Mouse (Mus musculus) CH12.LX (cell line): ENCODE data around the gene Sar1b. TPM values are rescaled to one million over a fixed set of nuclear protein-coding genes. Genes with fewer than 3 reads are reported as not detected.
A peak's percentile ranks its signal among the peaks of the same experiment; 100 is the strongest.

Source experiments
- DNase-seq: peaks from one replicate; pipeline ENCODE4 v3.0.0-alpha.2; 2013; ENCODE audit errors: extremely low read depth
- H3K27ac ChIP-seq: 2 replicates; pipeline ENCODE4 v1.5.1; 2012; ENCODE audit warnings: low read depth, mild to moderate bottlenecking, control low read depth, moderate library complexity; ENCODE audit not compliant: insufficient read depth
- H3K27me3 ChIP-seq: replicated peaks from 2 replicates; pipeline ENCODE3; 2012; ENCODE audit warnings: inconsistent platforms
- H3K36me3 ChIP-seq, 2 experiments: replicated peaks in 1 of 2; 2 replicates each; pipeline versions ENCODE3 to v1.6.1; 2012; ENCODE audit warnings: inconsistent platforms in 1 of 2, low read length in 1 of 2, mild to moderate bottlenecking in 1 of 2, mixed read lengths in 1 of 2, moderate library complexity in 1 of 2; ENCODE audit not compliant: control insufficient read depth in 1 of 2, insufficient read depth in 1 of 2
- H3K4me1 ChIP-seq, 2 experiments: 2 replicates each; pipeline ENCODE4 v1.6.1; 2012; ENCODE audit warnings: inconsistent platforms in 1 of 2, moderate library complexity in 1 of 2; ENCODE audit not compliant: insufficient read depth in 2 of 2, control insufficient read depth in 1 of 2
- H3K4me2 ChIP-seq: 2 replicates; pipeline ENCODE4 v1.6.1; 2012; ENCODE audit warnings: low read depth, mild to moderate bottlenecking, control low read depth; ENCODE audit not compliant: poor library complexity, insufficient read depth, severe bottlenecking
- H3K4me3 ChIP-seq, 3 experiments: fragments of 150-350 bp in 1 of 3; sonication (generic) in 1 of 3; replicated peaks in 1 of 3; 2 replicates each; pipeline versions ENCODE3 to v1.5.1; 2011 to 2012; ENCODE audit warnings: low read depth in 2 of 3, low read length in 2 of 3, mild to moderate bottlenecking in 2 of 3, moderate library complexity in 2 of 3, control low read depth in 1 of 3, improper control_type of control experiment in 1 of 3, inconsistent platforms in 1 of 3, mixed read lengths in 1 of 3; ENCODE audit not compliant: poor library complexity in 1 of 3
- H3K79me2 ChIP-seq: replicated peaks from 2 replicates; pipeline ENCODE4 v1.6.1; 2012; ENCODE audit warnings: mild to moderate bottlenecking, moderate library complexity; ENCODE audit not compliant: control insufficient read depth, poor library complexity, insufficient read depth, severe bottlenecking; ENCODE audit errors: extremely low read depth
- H3K9ac ChIP-seq: 2 replicates; pipeline ENCODE4 v1.6.1; 2012; ENCODE audit warnings: low read depth, mild to moderate bottlenecking, control low read depth, moderate library complexity; ENCODE audit not compliant: insufficient read depth
- H3K9me3 ChIP-seq: replicated peaks from 2 replicates; pipeline ENCODE3; 2012; ENCODE audit warnings: low read length, inconsistent platforms, mixed read lengths
- BHLHE40 ChIP-seq: IDR thresholded peaks from 2 replicates; pipeline ENCODE4 v1.6.1; 2011; ENCODE audit warnings: mild to moderate bottlenecking, low read depth, low read length, improper control_type of control experiment
- CHD1 ChIP-seq: IDR thresholded peaks from 2 replicates; pipeline ENCODE4 v1.6.1; 2012; ENCODE audit warnings: low read depth, low read length, improper control_type of control experiment, inconsistent platforms
- CHD2 ChIP-seq: IDR thresholded peaks from 2 replicates; pipeline ENCODE4 v1.6.1; 2011; ENCODE audit warnings: low read length, improper control_type of control experiment
- CTCF ChIP-seq, 2 experiments: IDR thresholded peaks in 1 of 2; conservative IDR thresholded peaks in 1 of 2; 2 replicates each; pipeline ENCODE4 v1.5.1; 2011 to 2012; ENCODE audit warnings: low read depth in 2 of 2, low read length in 2 of 2, improper control_type of control experiment in 1 of 2, inconsistent platforms in 1 of 2, mild to moderate bottlenecking in 1 of 2, moderate library complexity in 1 of 2
- E2F4 ChIP-seq: IDR thresholded peaks from 2 replicates; pipeline ENCODE4 v1.6.1; 2011; ENCODE audit warnings: low read depth, low read length, improper control_type of control experiment; ENCODE audit not compliant: insufficient replicate concordance
- ELF1 ChIP-seq: IDR thresholded peaks from 2 replicates; pipeline ENCODE4 v1.6.1; 2014; ENCODE audit warnings: low read depth, mild to moderate bottlenecking, inconsistent platforms, low read length, improper control_type of control experiment
- EP300 ChIP-seq: IDR thresholded peaks from 2 replicates; pipeline ENCODE4 v1.6.1; 2011; ENCODE audit warnings: low read length, improper control_type of control experiment
- ETS1 ChIP-seq: conservative IDR thresholded peaks from 2 replicates; pipeline ENCODE4 v1.6.1; 2012; ENCODE audit warnings: low read depth, mild to moderate bottlenecking, inconsistent platforms, low read length, improper control_type of control experiment, moderate library complexity
- GABPA ChIP-seq: IDR thresholded peaks from 2 replicates; pipeline ENCODE4 v1.6.1; 2012; ENCODE audit warnings: low read depth, low read length, improper control_type of control experiment, inconsistent platforms; ENCODE audit not compliant: insufficient replicate concordance
- HCFC1 ChIP-seq: IDR thresholded peaks from 2 replicates; pipeline ENCODE4 v1.6.1; 2012; ENCODE audit warnings: low read depth, mild to moderate bottlenecking, inconsistent platforms, low read length, improper control_type of control experiment
- IRF4 ChIP-seq: IDR thresholded peaks from 2 replicates; pipeline ENCODE4 v1.6.1; 2014; ENCODE audit warnings: low read depth, mild to moderate bottlenecking, inconsistent platforms, low read length, improper control_type of control experiment
- JUN ChIP-seq: IDR thresholded peaks from 2 replicates; pipeline ENCODE4 v1.6.1; 2011; ENCODE audit warnings: low read depth, mild to moderate bottlenecking, low read length, improper control_type of control experiment, moderate library complexity; ENCODE audit not compliant: insufficient read depth
- JUND ChIP-seq: conservative IDR thresholded peaks from 2 replicates; pipeline ENCODE4 v1.6.1; 2011; ENCODE audit warnings: low read depth, low read length, improper control_type of control experiment
- KAT2A ChIP-seq: IDR thresholded peaks from 2 replicates; pipeline ENCODE4 v1.6.1; 2012; ENCODE audit warnings: low read length, improper control_type of control experiment, inconsistent platforms; ENCODE audit not compliant: insufficient replicate concordance
- MAFK ChIP-seq: IDR thresholded peaks from 2 replicates; pipeline ENCODE4 v1.6.1; 2011; ENCODE audit warnings: low read length, improper control_type of control experiment; ENCODE audit not compliant: insufficient replicate concordance
- MAX ChIP-seq: IDR thresholded peaks from 2 replicates; pipeline ENCODE4 v1.6.1; 2011; ENCODE audit warnings: low read length, improper control_type of control experiment
- MAZ ChIP-seq: IDR thresholded peaks from 2 replicates; pipeline ENCODE4 v1.6.1; 2012; ENCODE audit warnings: low read depth, mild to moderate bottlenecking, inconsistent platforms, low read length, improper control_type of control experiment, moderate library complexity
- MEF2A ChIP-seq: IDR thresholded peaks from 2 replicates; pipeline ENCODE4 v1.6.1; 2014; ENCODE audit warnings: low read depth, mild to moderate bottlenecking, inconsistent platforms, low read length, improper control_type of control experiment, borderline replicate concordance
- MXI1 ChIP-seq: IDR thresholded peaks from 2 replicates; pipeline ENCODE4 v1.6.1; 2011; ENCODE audit warnings: mild to moderate bottlenecking, low read depth, low read length, improper control_type of control experiment
- MYC ChIP-seq: IDR thresholded peaks from 2 replicates; pipeline ENCODE4 v1.6.1; 2011; ENCODE audit warnings: low read depth, mild to moderate bottlenecking, improper control_type of control experiment, low read length
- NELFE ChIP-seq: IDR thresholded peaks from 2 replicates; pipeline ENCODE4 v1.6.1; 2011; ENCODE audit warnings: low read depth, low read length, improper control_type of control experiment
- NRF1 ChIP-seq: IDR thresholded peaks from 2 replicates; pipeline ENCODE4 v1.6.1; 2014; ENCODE audit warnings: low read depth, mild to moderate bottlenecking, inconsistent platforms, low read length, improper control_type of control experiment, moderate library complexity
- PAX5 ChIP-seq: IDR thresholded peaks from 2 replicates; pipeline ENCODE4 v1.6.1; 2012; ENCODE audit warnings: low read length, inconsistent platforms, mixed read lengths
- POLR2A ChIP-seq: IDR thresholded peaks from 2 replicates; pipeline ENCODE4 v1.6.1; 2011; ENCODE audit warnings: low read depth, mild to moderate bottlenecking, improper control_type of control experiment, low read length
- POLR2AphosphoS2 ChIP-seq: IDR thresholded peaks from 2 replicates; pipeline ENCODE4 v1.6.1; 2011; ENCODE audit warnings: low read depth, low read length, improper control_type of control experiment
- RAD21 ChIP-seq: IDR thresholded peaks from 2 replicates; pipeline ENCODE4 v1.6.1; 2011; ENCODE audit warnings: low read depth, mild to moderate bottlenecking, low read length, improper control_type of control experiment, moderate library complexity
- RCOR1 ChIP-seq: conservative IDR thresholded peaks from 2 replicates; pipeline ENCODE4 v1.6.1; 2012; ENCODE audit warnings: low read depth, mild to moderate bottlenecking, inconsistent platforms, low read length, improper control_type of control experiment
- SIN3A ChIP-seq: IDR thresholded peaks from 2 replicates; pipeline ENCODE4 v1.6.1; 2012; ENCODE audit warnings: low read length, improper control_type of control experiment, inconsistent platforms
- SMC3 ChIP-seq: IDR thresholded peaks from 2 replicates; pipeline ENCODE4 v1.6.1; 2011; ENCODE audit warnings: low read depth, low read length, improper control_type of control experiment
- TBP ChIP-seq: conservative IDR thresholded peaks from 2 replicates; pipeline ENCODE4 v1.6.1; 2011; ENCODE audit warnings: low read depth, low read length, improper control_type of control experiment
- TCF12 ChIP-seq: IDR thresholded peaks from 2 replicates; pipeline ENCODE4 v1.6.1; 2014; ENCODE audit warnings: low read depth, mild to moderate bottlenecking, inconsistent platforms, low read length, improper control_type of control experiment
- UBTF ChIP-seq: IDR thresholded peaks from 2 replicates; pipeline ENCODE4 v1.6.1; 2012; ENCODE audit warnings: low read depth, mild to moderate bottlenecking, inconsistent platforms, low read length, improper control_type of control experiment, moderate library complexity
- USF1 ChIP-seq: IDR thresholded peaks from 2 replicates; pipeline ENCODE4 v1.6.1; 2014; ENCODE audit warnings: low read depth, mild to moderate bottlenecking, inconsistent platforms, low read length, improper control_type of control experiment
- USF2 ChIP-seq: conservative IDR thresholded peaks from 2 replicates; pipeline ENCODE4 v1.6.1; 2011; ENCODE audit warnings: low read depth, low read length, improper control_type of control experiment
- ZC3H11A ChIP-seq: IDR thresholded peaks from 2 replicates; pipeline ENCODE4 v1.6.1; 2012; ENCODE audit warnings: low read depth, mild to moderate bottlenecking, inconsistent platforms, low read length, improper control_type of control experiment
- ZKSCAN1 ChIP-seq: IDR thresholded peaks from 2 replicates; pipeline ENCODE4 v1.6.1; 2012; ENCODE audit warnings: low read depth, inconsistent platforms, low read length, improper control_type of control experiment, borderline replicate concordance
- ZMIZ1 ChIP-seq: IDR thresholded peaks from 2 replicates; pipeline ENCODE4 v1.6.1; 2012; ENCODE audit warnings: low read depth, mild to moderate bottlenecking, inconsistent platforms, low read length, improper control_type of control experiment
- ZNF384 ChIP-seq: IDR thresholded peaks from 2 replicates; pipeline ENCODE4 v1.6.1; 2012; ENCODE audit warnings: low read depth, low read length, improper control_type of control experiment, inconsistent platforms
- dilution Hi-C: fragments of 300-500 bp; cut with MboI; formaldehyde crosslinking; loops from 2 replicates; pipeline ENCODE4 v1.14.3; 2020; ENCODE audit warnings: low sequenced_read_pairs; ENCODE audit not compliant: extremely low pct_unique_long_range_greater_than_20kb, extremely low pct_ligation_motif_present
- in situ Hi-C: fragments of 300-500 bp; cut with MboI; formaldehyde crosslinking; loops from 3 replicates; pipeline ENCODE4 v1.14.3; 2019; ENCODE audit warnings: low sequenced_read_pairs, low pct_ligation_motif_present, low pct_unique_long_range_greater_than_20kb, mixed read lengths
- polyA plus RNA-seq: library from polyadenylated mRNA; unstranded; fragments of >175 nt; gene quantifications from 2 replicates; pipeline ENCODE4 v1.2.1, GENCODE M21; 2012; ENCODE audit warnings: low read depth; ENCODE audit not compliant: insufficient read length
- total RNA-seq, 2 experiments: library from RNA; depleted of rRNA; stranded (reverse); fragments of 300-350 nt in 1 of 2; fragments of >200 nt in 1 of 2; gene quantifications; 2 replicates each; pipeline ENCODE4 v1.2.3; 2012 to 2014

The Sar1b gene
- total and polyA plus RNA-seq, 3 experiments: 79.3 to 258 (median 171) TPM

- no peak for DNase-seq
- Histone ChIP-seq H3K4me2 (peak overlapping the region; percentile 7; the same call in 1 of the 2 replicates), H3K36me3 (peaks cover 95 to 99% of the 10 kb centered on the region in 2 experiments), H3K27me3 (no peaks in the 10 kb centered on the region), H3K9me3 (peaks cover 4% of the 10 kb centered on the region), H3K4me1 (peaks cover 66 to 86% of the 10 kb centered on the region in 2 experiments), H3K4me3 (no peak overlapping the region), H3K79me2 (peaks cover 38% of the 10 kb centered on the region), H3K27ac (peak overlapping the region; percentile 67), H3K9ac (no peak overlapping the region)
- in situ Hi-C loops: loop anchor here (10.0 kb wide), 1 partner anchor 142 kb away; the partner anchor contains the start of gene Cdkn2aipnl
- TF ChIP-seq E2F4: no peak
- no peak for TF ChIP-seq NRF1
- TF ChIP-seq RAD21: no peak
- no peak for TF ChIP-seq ZNF384
- 0 out of 2 replicates have a peak, but pooled peaks have one; percentile 39 for TF ChIP-seq MYC
- no peak for TF ChIP-seq MEF2A
- no peak for TF ChIP-seq IRF4
- no peak for TF ChIP-seq BHLHE40
- TF ChIP-seq SMC3: no peak
- peak; percentile 80 for TF ChIP-seq CHD2
- TF ChIP-seq NELFE: no peak
- no peak for TF ChIP-seq ZKSCAN1
- no peak for TF ChIP-seq POLR2A
- no peak for TF ChIP-seq KAT2A
- no peak for TF ChIP-seq UBTF
- TF ChIP-seq ETS1: peak; percentile 59; the same call in 1 of the 2 replicates
- no peak for TF ChIP-seq CTCF (conservative IDR thresholded peaks at IDR 0.05 in 1 of 2, IDR thresholded peaks at IDR 0.05 in 1 of 2; ENCODE audit: low read depth in 2 of 2, low read length in 2 of 2)
- no peak for TF ChIP-seq ZMIZ1
- no peak for TF ChIP-seq GABPA
- TF ChIP-seq SIN3A: peak; percentile 12; the same call in 1 of the 2 replicates
- TF ChIP-seq POLR2AphosphoS2: 0 out of 2 replicates have a peak, but pooled peaks have one; percentile 18
- no peak for TF ChIP-seq ZC3H11A
- no peak for TF ChIP-seq PAX5
- no peak for TF ChIP-seq MAFK
- no peak for TF ChIP-seq CHD1
- no peak; the same call in 1 of the 2 replicates for TF ChIP-seq RCOR1
- TF ChIP-seq EP300: 0 out of 2 replicates have a peak, but pooled peaks have one; percentile 48
- TF ChIP-seq MAZ: no peak
- no peak for TF ChIP-seq JUND
- no peak for TF ChIP-seq TCF12
- TF ChIP-seq MAX: no peak
- no peak for TF ChIP-seq TBP
- TF ChIP-seq MXI1: no peak
- no peak for TF ChIP-seq JUN
- TF ChIP-seq USF1: no peak
- no peak for TF ChIP-seq USF2
- no peak for TF ChIP-seq ELF1
- TF ChIP-seq HCFC1: no peak
- dilution Hi-C loops: no loop called here
These were observed 59.2 kb downstream of the Sar1b start for GRCm38 (mm10) chr11:51822736-51823135.
